Mouse (Mus musculus) kidney, adult 9 months (tissue): ENCODE measurements around the gene Dync1i1.

Source experiments
- DNase-seq: peaks from one replicate; pipeline ENCODE4 v3.0.0; 2022

Dync1i1 gene

GRCm38 (mm10) chr6:6075940-6076447 lies 350.6 kb downstream of the Dync1i1 start:
- peak; percentile 43 for DNase-seq

- DNase-seq: no peak
Measured at GRCm38 (mm10) chr6:6077234-6077633, 351.8 kb downstream of the Dync1i1 start.
